Mouse (Mus musculus) cerebellum, adult 18-20 months (tissue): ENCODE measurements around the gene Gm9922.
A peak's percentile ranks its signal among the peaks of the same experiment; 100 is the strongest.

Source experiments
- DNase-seq, 2 experiments: peaks; one replicate each; pipeline ENCODE4 v3.0.0; 2021

Gene Gm9922

DNA sequence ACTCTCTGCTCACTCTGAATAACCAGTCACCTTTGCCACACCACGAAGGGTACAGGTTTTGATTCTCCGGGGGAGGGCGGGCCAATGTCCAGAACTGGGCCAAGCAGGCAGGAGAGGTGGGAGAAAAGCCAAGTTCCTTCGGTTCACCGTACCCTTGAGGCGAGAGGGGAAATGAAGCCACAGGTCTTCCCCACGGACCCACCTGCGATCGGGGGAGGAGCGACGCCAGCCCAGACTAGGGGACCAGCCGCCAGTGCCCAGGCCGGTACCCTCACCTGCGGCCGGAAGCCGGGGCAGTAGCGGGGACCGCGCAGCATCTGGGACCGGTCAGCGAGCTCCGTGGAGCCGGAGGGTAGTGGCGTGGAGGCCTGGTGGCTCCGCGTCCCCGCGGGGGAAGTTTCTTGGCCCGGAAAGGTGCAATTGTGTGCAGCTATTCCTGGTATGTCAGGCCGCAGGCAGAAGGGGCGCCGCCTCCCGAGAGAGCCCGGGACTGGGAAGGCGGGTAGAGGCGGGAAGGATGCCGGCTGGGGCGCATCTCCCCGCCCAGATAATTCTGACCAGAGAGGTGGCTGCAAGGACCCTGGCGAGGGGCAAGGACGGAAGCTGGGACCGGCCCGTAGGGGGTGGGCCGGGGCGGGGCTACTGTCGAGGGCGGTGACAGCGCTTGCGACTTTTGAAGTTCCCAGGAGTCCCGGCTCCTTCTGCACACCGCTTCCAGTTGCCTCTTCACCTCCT is at the start of gene Gm9922, which contains the start of gene Lmo7:
Gene Gm9922 (minus strand): TSS at position 578 of the 735 bp plus-strand sequence.
Gene Lmo7 (plus strand): TSS at position 721 of the 735 bp plus-strand sequence.
- peak; percentile 27 to 31 for DNase-seq

- DNase-seq, result no peak
These were observed 48.8 kb upstream of the Gm9922 start for GRCm38 (mm10) chr14:101778426-101778825.

DNA sequence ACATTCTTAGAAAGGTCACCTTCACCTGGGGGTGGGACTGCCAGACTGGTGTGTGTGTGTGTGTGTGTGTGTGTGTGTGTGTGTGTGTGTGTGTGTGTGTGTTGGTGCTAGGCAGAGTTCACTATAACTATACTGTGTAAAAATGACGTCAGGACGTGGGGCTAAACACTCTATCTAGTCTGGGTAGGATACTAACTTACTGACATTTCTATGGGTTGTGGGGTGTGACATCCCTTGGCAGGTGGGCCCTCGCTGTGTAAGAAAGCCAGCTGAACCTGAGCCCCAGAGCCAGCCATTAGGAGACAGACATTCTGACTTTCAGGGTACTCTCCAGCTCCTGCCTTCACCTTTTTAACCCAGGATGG is 47.5 kb upstream of the Gm9922 start:
- DNase-seq, result no peak

- no peak for DNase-seq
These were observed 46.9 kb upstream of the Gm9922 start for GRCm38 (mm10) chr14:101776296-101777128.

- DNase-seq, result no peak
These were observed 45.0 kb upstream of the Gm9922 start for GRCm38 (mm10) chr14:101774631-101775030.

DNA sequence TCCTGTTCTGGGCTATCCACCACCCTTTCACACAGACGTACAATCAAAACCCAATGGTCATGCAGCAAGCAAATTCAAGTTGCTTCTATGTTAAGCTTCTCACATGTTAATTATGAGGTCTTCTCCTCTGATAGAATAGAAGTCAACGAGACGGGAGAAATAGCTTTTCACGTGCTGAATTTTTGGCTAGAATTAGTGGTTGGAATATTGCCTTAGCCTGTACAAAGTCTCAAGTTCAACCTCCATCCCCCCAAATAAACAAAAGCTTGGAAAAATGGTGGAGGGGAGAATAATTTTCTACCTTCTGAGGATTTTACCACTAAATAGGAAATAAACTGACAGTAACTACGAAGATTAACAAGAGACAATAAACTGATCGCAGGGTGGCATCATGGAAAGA is 42.1 kb upstream of the Gm9922 start:
- DNase-seq, result no peak

DNA sequence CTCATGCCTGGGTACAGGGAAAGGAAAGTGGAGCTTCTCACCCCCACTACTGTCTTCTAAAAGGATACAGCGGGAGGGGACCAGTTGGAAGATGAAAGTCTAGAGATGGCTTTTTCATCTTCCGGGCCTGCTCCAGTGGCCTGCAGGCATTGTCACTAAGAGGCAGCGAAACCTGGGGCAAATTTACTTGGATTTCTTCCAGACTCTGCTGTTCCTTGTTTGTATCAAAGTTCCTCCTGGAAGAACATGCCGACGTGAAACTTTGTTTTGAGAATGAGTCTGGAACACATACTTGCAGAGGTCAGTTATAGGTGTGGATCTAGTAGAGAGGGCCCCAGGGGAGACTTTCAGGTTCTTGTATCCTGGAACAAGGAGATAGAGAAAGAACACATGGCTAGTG is 41.7 kb upstream of the Gm9922 start:
- DNase-seq, result no peak

DNA sequence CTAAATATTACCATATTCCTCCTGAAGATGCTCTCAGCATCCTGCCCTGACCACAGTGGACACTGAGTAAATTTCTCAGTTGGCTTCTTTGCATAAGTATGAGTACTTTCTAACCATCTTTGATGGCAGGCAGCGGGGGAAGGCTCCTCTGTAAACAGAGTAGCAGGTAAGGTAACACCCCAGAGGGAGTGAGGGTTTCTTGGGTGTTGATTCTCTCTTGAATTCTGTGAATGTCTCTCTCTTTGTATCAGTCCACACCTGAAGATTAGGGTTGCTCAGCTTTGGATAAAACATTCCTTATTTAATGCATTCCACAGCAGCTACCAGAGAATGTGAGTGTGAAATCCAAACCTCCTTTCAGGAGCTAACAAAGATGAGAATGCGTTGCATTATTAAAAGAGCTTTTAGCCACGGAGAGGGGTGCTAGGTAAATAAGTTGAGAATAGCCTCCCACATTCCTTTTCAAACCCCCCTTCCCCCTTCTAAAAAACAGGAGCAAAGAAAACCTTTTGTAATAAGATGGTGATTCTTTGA is 34.2 kb upstream of the Gm9922 start:
- no peak for DNase-seq

DNA sequence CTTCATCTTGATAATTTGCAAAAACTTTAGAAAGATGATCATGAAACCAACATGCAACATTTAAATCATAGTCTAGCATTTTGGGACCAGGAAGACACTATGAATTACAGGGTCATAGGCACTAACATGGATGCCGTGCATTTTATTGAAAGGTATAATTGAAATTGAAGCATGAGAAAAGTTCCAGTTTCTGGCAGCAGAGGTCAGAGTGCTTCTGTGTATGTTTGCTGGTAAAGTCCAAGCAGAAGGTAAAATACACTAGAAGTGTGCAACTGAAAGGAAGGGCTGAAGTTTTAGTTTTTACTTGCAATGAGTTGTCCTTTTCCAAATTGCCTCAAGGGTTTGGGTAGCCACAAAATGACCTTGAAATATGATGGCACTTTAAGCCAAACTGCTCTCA is 32.7 kb upstream of the Gm9922 start:
- no peak for DNase-seq

DNA sequence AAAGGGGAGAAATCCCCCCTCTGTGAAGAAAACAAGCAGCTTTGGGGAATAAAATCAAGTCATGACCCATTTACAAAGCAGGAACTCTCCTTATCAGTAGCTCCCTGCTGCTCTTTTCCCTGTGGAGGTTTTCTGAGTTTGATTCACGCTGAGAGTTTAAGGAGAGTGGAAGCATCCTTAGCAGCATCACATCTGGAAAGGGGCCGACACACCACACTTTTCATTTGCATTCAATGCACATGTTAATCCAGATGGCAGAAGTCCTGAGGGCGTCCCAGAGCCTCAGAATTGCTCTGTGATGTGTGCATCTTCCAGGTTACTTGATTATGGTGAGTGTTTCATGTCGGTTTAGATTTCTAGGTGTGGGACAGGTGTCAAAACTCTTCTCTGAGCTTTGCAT is 25.8 kb upstream of the Gm9922 start:
- DNase-seq, result no peak

DNA sequence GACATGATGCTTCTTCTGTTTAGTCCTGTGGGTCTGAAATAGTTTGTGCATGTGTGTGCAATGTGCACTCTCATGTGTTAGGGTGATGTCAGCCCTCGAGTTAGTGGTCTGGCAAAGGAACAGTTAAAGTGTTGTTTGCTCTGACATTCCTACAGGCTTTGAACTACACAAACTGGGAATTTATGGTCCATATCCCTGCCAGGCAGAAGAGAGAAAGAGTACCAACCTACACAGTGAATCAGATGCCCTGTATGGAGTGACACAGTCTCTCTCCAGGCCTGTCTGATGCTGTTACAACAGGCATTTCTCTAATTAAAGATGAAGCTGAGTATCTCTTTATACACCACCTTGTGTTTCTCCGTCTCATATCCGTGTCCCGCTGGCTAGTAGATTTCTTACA is 21.3 kb upstream of the Gm9922 start:
- no peak for DNase-seq

GRCm38 (mm10) chr14:101748436-101748835 is 18.8 kb upstream of the Gm9922 start:
- no peak for DNase-seq

DNA sequence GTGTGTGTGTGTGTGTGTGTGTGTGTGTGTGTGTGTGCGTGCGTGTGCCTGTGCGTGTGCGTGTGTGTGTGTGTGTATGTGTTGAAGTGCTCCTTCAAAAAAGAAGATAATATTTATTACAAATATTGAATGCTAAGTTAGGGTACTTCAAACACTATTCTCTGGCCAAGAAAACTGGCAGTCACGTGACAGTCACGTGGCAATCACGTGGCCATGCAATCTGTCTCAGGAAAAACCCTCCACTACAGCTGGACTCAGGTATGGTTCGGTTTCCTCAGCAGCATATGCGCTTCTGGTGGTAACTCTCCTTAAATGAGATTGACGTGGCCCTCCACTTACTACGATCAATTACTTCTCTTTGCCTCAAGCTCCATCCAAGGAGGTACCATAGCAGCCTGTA is 18.2 kb upstream of the Gm9922 start:
- no peak for DNase-seq

DNA sequence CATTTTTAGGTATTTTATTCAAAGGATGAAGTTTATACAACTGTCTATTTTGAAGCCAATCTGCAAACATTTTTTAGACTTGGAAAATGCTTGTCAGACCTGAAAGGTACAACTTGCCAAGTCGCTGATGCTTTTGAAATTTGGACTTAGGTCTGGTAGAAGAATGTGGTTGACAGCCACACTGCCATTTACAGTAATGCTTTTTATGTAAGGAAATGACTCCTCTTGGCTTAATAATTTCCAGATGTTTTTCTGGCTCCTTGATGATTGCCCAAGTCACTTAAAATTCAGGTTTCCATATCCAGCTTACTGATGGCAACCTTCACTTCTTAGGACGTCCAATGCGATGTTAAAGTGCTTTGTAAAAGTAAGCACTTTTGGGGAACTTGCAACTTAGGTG is 17.0 kb upstream of the Gm9922 start:
- no peak for DNase-seq

DNA sequence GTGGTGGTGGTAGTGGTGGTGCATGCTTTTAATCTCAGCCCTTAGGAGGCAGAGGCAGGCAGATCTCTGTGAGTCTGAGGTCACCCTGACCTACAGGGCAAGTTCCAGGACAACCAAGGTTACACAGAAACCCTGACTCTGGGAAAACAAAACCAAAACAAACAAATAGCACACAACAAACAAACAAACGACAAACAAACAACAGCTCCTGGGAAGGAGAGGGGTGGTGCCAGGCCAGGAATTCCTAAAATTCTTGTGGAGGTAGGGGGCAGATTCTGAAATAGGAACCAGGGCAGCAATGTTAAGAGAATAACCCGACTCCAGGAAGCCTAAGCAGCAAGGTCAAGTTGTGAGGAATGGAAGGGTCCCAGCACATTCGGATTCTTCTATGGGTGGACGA is 7.9 kb upstream of the Gm9922 start:
- DNase-seq, result no peak

DNA sequence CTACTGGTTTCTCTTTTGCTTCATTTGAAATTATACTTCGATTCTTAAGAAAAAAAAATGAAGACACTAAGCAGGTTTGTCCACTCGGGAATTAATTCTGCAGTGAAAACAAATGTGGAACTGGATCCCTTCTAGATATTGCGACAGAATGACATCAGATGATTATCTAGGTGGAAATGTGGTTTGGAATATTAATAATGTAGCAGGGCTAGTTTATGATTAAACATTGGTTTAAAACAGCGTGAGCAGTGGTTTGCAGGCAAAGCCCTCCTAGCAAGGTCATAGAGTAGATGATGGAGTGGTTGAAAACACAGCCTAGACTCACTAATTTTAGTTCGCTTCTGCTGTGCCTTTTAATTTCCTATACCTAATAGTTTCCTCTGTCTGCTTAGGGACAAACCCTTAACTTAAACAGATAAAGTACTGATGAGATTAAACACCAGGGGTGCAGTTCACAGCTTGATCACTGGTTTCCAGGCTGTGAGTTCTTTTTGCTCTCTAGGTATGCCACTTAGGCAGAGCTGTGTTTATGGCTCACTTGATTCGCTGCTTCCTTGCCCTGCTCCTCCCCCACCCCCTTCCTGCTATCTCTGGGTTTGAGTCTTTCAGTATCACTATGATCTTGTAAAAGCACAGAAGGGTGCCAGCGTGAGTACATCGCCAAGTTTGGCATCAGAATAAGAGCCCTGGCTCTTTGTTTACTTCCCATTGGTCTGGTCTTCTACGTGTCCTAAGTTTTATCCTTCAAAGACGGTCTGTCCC is 4.1 kb upstream of the Gm9922 start:
- DNase-seq, result no peak

DNA sequence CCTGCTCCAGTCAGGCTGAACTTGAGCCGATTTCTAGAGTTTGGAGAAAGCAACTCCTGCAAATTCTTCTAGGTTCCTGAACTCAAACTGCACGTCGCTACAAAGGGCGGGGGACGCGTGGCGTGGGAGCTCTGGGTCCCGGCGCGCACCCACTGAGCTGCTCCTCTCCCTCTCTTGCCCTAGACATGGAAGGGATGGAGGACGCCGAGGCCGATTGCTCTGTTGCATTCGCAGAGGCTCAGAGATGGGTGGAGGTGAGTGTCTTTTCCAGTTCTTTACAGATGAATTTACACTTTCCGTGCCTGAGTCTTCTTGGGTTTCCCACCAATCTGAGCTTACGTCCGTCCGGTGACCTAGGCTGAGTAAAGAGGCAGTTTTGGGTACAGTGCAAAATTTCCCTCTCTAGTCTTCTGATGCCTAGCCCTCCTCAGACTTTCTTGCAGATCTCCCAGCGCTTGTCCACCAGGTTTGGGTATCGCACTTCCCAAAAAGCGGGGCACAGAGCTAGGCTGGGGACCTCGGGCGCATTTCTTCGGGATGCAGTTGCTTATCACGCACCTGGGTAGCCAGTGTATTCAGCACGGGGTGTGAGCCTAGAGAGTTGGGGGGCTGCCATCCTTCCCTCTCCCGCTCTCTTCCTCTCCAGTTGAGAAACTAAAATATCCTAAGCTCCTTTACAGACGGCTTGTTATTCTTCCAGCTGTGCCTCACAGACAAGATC is 518 bp upstream of the Gm9922 start:
- DNase-seq, result no peak

- DNase-seq, result no peak
These were observed 15.2 kb downstream of the Gm9922 start for GRCm38 (mm10) chr14:101714414-101714813.

DNA sequence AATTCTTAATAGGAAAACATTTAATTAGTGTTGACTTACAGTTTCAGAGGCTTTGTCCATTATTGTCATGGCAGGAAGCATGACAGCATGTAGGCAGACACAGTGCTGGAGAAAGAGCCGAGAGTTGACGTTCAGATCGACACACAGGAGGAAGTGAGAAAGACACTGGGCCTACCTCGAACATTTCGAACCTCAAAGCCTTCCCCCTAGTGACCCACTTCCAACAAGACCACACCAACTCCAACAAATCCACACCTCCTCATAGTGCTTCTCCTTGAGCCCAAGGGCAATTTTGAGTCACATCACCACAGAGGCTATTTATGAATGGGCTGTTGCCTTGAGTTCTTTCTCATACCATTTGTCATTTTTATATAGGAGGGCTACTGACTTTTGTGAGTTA is 22.5 kb downstream of the Gm9922 start:
- DNase-seq, result no peak

- no peak for DNase-seq
These were observed 25.1 kb downstream of the Gm9922 start for GRCm38 (mm10) chr14:101704479-101704878.

DNA sequence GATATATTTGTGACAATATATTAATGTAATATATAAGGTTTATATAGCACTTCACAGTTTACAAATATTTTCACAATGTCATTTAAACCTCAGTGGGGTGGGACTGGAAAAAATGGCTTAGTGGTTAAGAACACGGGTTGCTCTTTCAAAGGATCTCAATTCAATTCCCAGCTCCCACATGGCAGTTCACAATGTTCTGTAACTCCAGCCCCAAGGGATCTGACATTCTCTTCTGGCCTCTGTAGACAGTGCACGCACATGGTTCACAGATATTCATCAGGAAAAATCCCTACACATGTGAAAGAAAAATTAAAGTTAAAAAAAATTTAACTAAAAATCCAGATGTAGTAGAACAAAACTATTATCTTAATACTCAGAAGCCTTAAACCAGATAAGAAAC is 41.2 kb downstream of the Gm9922 start:
- DNase-seq, result no peak

DNA sequence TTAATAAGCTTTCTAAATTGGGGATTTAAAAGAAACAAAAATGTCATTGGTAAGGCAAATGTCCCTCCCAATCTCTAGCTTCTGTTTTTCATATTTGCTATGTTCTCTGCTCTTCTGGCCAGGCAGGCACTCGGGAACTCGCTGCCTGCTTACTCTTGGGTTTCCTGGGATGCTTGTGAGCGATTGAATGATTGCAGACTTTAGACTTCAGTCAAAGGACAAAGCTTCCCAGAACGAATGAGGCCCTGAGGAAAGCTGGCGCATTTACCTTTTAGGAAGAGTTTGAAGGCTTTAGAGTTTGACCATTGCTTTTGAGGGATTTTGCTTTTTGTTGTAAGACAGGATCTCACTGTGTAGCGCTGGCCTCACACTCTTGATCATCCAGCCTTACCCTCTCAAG is 41.9 kb downstream of the Gm9922 start:
- DNase-seq, result no peak
